Mouse (Mus musculus) heart, embryonic 14.5 days (tissue): ENCODE measurements at regions not wholly inside any gene's neighbourhood (a gene's known extent, or its start where the extent isn't known, plus 50 kb on each side); places are given as distances from the start of the nearest gene placed in this dataset.

Experiments
- ATAC-seq: fragments of 200-750 bp; cut with Nextera tagmentation; 2 replicates; pipeline ENCODE4 v1.8.0; 2017; ENCODE audit warnings: low read depth, moderate TSS enrichment; ENCODE audit not compliant: insufficient number of reproducible peaks, insufficient read depth, low FRiP score
- H3K27ac ChIP-seq, 2 experiments: fragments of 200-500 bp in 1 of 2; fragments of 300-500 bp in 1 of 2; sonication (generic) in 1 of 2; replicated peaks in 1 of 2; 2 replicates each; pipeline ENCODE4 v1.5.1; 2012 to 2014; ENCODE audit warnings: low read depth in 2 of 2, low read length in 2 of 2, control low read depth in 1 of 2, mild to moderate bottlenecking in 1 of 2, mixed read lengths in 1 of 2; ENCODE audit not compliant: control insufficient read depth in 1 of 2, insufficient read depth in 1 of 2
- H3K27me3 ChIP-seq: fragments of 300-500 bp; sonication (generic); 2 replicates; pipeline ENCODE4 v1.6.1; 2014; ENCODE audit warnings: mild to moderate bottlenecking, low read length, control low read depth; ENCODE audit not compliant: control insufficient read depth, insufficient read depth
- H3K36me3 ChIP-seq: fragments of 300-500 bp; sonication (generic); 2 replicates; pipeline ENCODE4 v1.6.1; 2014; ENCODE audit warnings: mild to moderate bottlenecking, control low read depth, low read length, mixed read lengths; ENCODE audit not compliant: control insufficient read depth, insufficient read depth
- H3K4me1 ChIP-seq, 2 experiments: fragments of 200-500 bp in 1 of 2; fragments of 300-500 bp in 1 of 2; sonication (generic) in 1 of 2; 2 replicates each; pipeline ENCODE4 v1.6.1; 2012 to 2014; ENCODE audit warnings: low read length in 2 of 2, control low read depth in 1 of 2, mixed read lengths in 1 of 2; ENCODE audit not compliant: control insufficient read depth in 2 of 2, insufficient read depth in 2 of 2
- H3K4me2 ChIP-seq: fragments of 300-500 bp; sonication (generic); 2 replicates; pipeline ENCODE4 v1.6.1; 2014; ENCODE audit warnings: mild to moderate bottlenecking, low read length
- H3K4me3 ChIP-seq, 2 experiments: fragments of 200-500 bp in 1 of 2; fragments of 300-500 bp in 1 of 2; sonication (generic) in 1 of 2; 2 replicates each; pipeline ENCODE4 v1.5.1; 2012 to 2014; ENCODE audit warnings: low read length in 2 of 2, mild to moderate bottlenecking in 2 of 2, control low read depth in 1 of 2, low read depth in 1 of 2, moderate library complexity in 1 of 2; ENCODE audit not compliant: control insufficient read depth in 1 of 2, insufficient read depth in 1 of 2
- H3K9ac ChIP-seq: fragments of 300-500 bp; sonication (generic); 2 replicates; pipeline ENCODE4 v1.6.1; 2014; ENCODE audit warnings: mild to moderate bottlenecking, low read length
- H3K9me3 ChIP-seq: fragments of 300-500 bp; sonication (generic); 2 replicates; pipeline ENCODE4 v1.6.1; 2016; ENCODE audit warnings: low read length, control low read depth; ENCODE audit not compliant: control insufficient read depth
- WGBS: fragments of 180-500 bp; shearing (Covaris S2); extraction: QIAGEN DNeasy Blood & Tissue Kit; methylation state at CpG from one replicate; pipeline ENCODE4 v1.1.7; 2014; 5-methylcytosine and 5-hydroxymethylcytosine counted together

- Histone ChIP-seq H3K9me3 (peaks cover 7% of the 10 kb centered on the region; the same call in 1 of the 2 replicates), H3K27me3 (no peaks in the 10 kb centered on the region), H3K9ac (no peak overlapping the region), H3K4me1 (peaks cover 0 to 7% of the 10 kb centered on the region in 2 experiments; a peak in 3 of 4 replicates), H3K27ac (no peak overlapping the region; a peak in 1 of 4 replicates), H3K4me2 (no peak overlapping the region), H3K4me3 (no peak overlapping the region), H3K36me3 (no peaks in the 10 kb centered on the region)
- WGBS = 25% methylated on average over 2 of the region's 2 CpGs
- ATAC-seq = no peak
These were observed 365.9 kb upstream of the Thbs1 start for GRCm38 (mm10) chr2:117745767-117746166.

DNA sequence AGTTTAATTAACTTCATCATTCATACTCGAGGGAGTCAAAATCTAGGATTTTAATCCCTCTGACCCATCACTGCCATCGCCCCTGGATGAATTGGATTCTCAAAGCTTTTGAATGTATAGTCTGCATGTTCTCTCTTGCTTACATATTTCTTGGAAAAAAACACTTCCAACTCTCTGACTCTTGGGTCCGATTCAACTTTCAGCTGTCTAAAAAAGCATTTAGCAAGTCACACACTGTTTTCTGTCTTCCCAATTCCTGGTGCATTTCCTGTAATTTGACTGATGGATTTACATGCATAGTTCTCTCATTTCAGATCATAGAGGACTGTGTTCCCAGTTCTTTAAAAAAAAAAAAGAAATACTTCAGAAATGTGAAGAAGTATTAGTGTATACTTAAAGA, 364.5 kb upstream of the Thbs1 start:
- H3K4me2 ChIP-seq = no peak overlapping the region
- H3K27me3 ChIP-seq = no peaks in the 10 kb centered on the region
- H3K4me1 ChIP-seq = peaks cover 0 to 7% of the 10 kb centered on the region in 2 experiments; a peak in 3 of 4 replicates
- ATAC-seq = no peak
- H3K9me3 ChIP-seq = peaks cover 7% of the 10 kb centered on the region; the same call in 1 of the 2 replicates
- H3K4me3 ChIP-seq = no peak overlapping the region
- H3K36me3 ChIP-seq = no peaks in the 10 kb centered on the region
- no peak overlapping the region for H3K9ac ChIP-seq
- no peak overlapping the region for H3K27ac ChIP-seq
- WGBS = 86% methylated on average over 3 of the region's 3 CpGs

DNA sequence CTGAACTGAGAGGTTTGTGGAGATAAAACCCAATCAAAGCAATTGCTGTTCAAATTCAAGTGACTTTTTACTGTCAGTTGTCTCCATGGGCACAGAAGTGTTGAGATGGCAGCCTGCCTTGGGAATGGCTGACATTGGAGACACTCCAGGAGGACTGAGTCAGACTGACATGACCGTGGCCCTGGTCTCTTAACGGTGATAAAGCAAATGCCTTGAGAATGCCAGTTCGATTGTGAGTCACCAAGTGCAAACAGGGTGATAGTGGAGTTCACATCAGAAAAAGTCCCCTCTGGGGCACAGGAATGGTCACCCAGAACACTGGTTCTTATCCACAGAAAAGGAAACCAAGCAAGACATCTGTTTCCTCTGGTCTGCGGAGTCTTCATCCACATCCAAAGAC, 362.8 kb upstream of the Thbs1 start:
- H3K4me2 ChIP-seq = no peak overlapping the region
- peaks cover 0 to 7% of the 10 kb centered on the region in 2 experiments; a peak in 3 of 4 replicates for H3K4me1 ChIP-seq
- H3K9me3 ChIP-seq = peaks cover 7% of the 10 kb centered on the region; the same call in 1 of the 2 replicates
- ATAC-seq = 0 out of 2 replicates have a peak, but pooled peaks have one; percentile 26
- no peaks in the 10 kb centered on the region for H3K27me3 ChIP-seq
- H3K4me3 ChIP-seq = no peak overlapping the region
- H3K27ac ChIP-seq = no peak overlapping the region
- no peaks in the 10 kb centered on the region for H3K36me3 ChIP-seq
- no peak overlapping the region for H3K9ac ChIP-seq
- 21% methylated on average over 4 of the region's 4 CpGs for WGBS

DNA sequence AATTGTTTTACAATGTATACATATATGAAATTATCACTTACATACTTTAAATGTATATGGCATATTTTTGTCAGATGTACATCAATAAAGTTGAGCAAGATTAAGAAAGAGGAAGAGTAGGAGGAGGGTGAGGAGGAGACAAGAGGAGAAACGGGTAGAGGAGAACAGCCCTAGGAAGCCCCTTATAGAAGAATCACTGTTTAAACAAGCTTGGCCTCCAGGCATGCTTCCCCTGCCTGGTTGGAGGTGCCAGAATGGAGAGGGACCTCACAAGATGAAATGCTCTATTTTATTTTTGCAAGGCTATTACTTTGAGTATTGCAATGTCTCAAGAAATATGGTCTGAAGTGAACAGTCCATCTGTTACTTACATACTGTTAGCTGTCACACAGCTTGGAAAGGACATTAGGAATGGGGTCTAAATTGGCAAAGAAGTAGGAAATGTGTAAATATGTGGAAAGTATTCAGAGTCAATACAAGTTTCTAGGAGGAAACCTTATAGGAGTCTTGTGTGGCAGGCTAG, 352.1 kb upstream of the Thbs1 start:
- no peaks in the 10 kb centered on the region for H3K9me3 ChIP-seq
- H3K27me3 ChIP-seq = no peaks in the 10 kb centered on the region
- ATAC-seq = no peak
- no peak overlapping the region for H3K9ac ChIP-seq
- WGBS = 70% methylated on average over 1 of the region's 1 CpGs
- no peak overlapping the region for H3K27ac ChIP-seq
- no peaks in the 10 kb centered on the region for H3K36me3 ChIP-seq
- no peak overlapping the region for H3K4me2 ChIP-seq
- no peaks in the 10 kb centered on the region for H3K4me1 ChIP-seq
- no peak overlapping the region for H3K4me3 ChIP-seq

DNA sequence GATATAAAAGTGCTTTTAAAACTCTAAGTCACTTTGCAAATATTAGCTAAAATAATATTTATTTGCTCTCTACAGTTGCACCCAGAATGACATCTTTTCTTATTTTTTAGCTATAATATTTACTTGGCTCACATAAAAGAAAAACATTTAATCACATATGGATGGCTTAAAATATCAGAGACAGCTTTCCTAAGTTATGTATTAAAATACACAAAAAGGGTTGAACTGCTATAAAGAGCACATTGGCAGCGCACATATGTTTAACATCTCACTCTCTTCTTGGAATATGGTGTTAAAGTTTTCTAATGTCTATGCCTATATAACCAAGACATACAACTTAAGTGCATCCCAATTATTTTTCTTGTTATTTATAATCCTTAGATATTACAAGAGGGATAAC, 348.0 kb upstream of the Thbs1 start:
- H3K4me3 ChIP-seq = no peak overlapping the region
- ATAC-seq = no peak
- H3K9me3 ChIP-seq = no peaks in the 10 kb centered on the region
- no peak overlapping the region for H3K4me2 ChIP-seq
- no peak overlapping the region for H3K9ac ChIP-seq
- no peaks in the 10 kb centered on the region for H3K36me3 ChIP-seq
- no peak overlapping the region for H3K27ac ChIP-seq
- no peaks in the 10 kb centered on the region for H3K4me1 ChIP-seq
- H3K27me3 ChIP-seq = no peaks in the 10 kb centered on the region
- 93% methylated on average over 1 of the region's 1 CpGs for WGBS

- H3K9me3 ChIP-seq = no peaks in the 10 kb centered on the region
- 68% methylated on average over 5 of the region's 5 CpGs for WGBS
- H3K27ac ChIP-seq = no peak overlapping the region
- no peak overlapping the region for H3K4me3 ChIP-seq
- ATAC-seq = no peak
- no peaks in the 10 kb centered on the region for H3K27me3 ChIP-seq
- H3K36me3 ChIP-seq = no peaks in the 10 kb centered on the region
- H3K9ac ChIP-seq = no peak overlapping the region
- H3K4me2 ChIP-seq = no peak overlapping the region
- no peaks in the 10 kb centered on the region for H3K4me1 ChIP-seq
These were observed 346.1 kb upstream of the Thbs1 start for GRCm38 (mm10) chr2:117765572-117765971.

- Histone ChIP-seq H3K4me1 (no peaks in the 10 kb centered on the region), H3K9me3 (no peaks in the 10 kb centered on the region), H3K4me3 (no peak overlapping the region), H3K27me3 (no peaks in the 10 kb centered on the region), H3K4me2 (no peak overlapping the region), H3K27ac (no peak overlapping the region), H3K9ac (no peak overlapping the region), H3K36me3 (no peaks in the 10 kb centered on the region)
- 84% methylated on average over 3 of the region's 3 CpGs for WGBS
- no peak for ATAC-seq
These were observed 345.2 kb upstream of the Thbs1 start for GRCm38 (mm10) chr2:117766450-117766849.
